Mouse (Mus musculus): ENCODE results near the gene Clec2l. TPM values are rescaled to one million over a fixed set of nuclear protein-coding genes. Genes with fewer than 3 reads are reported as not detected.

Gene Clec2l
- polyA plus RNA-seq, 1 experiment: not detected

DNA sequence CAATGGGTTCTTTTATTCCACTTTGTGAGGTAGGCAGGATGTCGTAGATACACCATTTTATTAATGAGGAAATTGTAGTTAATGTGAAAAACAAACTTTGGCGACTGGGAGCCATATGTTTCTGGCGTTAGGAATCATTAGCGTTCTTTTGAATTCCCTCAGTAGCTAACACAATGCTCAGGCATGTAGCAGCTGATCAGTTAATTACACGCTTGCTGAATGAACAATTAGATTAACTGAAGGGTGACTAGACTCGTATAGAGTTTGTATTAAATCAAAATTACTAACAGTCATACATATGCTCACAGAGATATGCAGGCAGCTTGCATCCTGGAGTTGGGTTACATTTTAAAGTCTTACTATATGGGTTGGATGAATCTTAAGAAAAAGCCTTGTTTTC, 56.4 kb downstream of the Clec2l start:
- Histone ChIP-seq H3K4me3 (ENCODE audit: insufficient read depth, low read depth, low read length) (no peak overlapping the region), H3K27ac (replicated peaks; ENCODE audit: low read depth, low read length) (no peak overlapping the region), H3K4me1 (ENCODE audit: control insufficient read depth, insufficient read depth, insufficient read length, low read length) (no peaks in the 10 kb centered on the region)

DNA sequence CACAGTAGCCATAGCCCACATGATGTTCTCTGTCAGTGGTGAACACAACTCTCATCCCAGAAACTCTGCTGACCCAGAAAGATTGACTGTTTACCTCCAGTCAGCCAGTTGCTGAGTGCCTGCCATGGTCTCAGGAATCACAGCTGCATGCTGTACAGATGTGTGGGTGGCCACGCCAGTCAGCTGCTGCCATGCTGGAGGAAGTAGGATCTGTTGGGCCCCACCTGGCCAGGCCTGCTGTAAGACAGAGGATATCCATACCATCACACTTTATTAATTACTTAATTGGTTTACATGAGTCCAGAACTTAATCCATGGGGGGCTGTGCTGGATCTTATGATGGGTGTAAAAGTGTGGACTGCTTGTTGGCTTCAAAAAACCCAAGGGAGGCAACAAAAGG, 58.5 kb downstream of the Clec2l start:
- no peaks in the 10 kb centered on the region for H3K4me1 ChIP-seq (ENCODE audit: control insufficient read depth, insufficient read depth, insufficient read length, low read length)
- H3K27ac ChIP-seq (replicated peaks; ENCODE audit: low read depth, low read length): no peak overlapping the region
- no peak overlapping the region for H3K4me3 ChIP-seq (ENCODE audit: insufficient read depth, low read depth, low read length)

GRCm38 (mm10) chr6:38725515-38725914, 62.6 kb downstream of the Clec2l start:
- no peaks in the 10 kb centered on the region for H3K4me1 ChIP-seq (ENCODE audit: control insufficient read depth, insufficient read depth, insufficient read length, low read length)
- H3K27ac ChIP-seq (replicated peaks; ENCODE audit: low read depth, low read length): no peak overlapping the region
- no peak overlapping the region for H3K4me3 ChIP-seq (ENCODE audit: insufficient read depth, low read depth, low read length)

Other genes with a start within 250 kb of the Clec2l start
- gene Ubn2, start 229.1 kb upstream of the Clec2l start, polyA plus RNA-seq (2012; ENCODE audit: insufficient read depth, insufficient read length, missing spikeins): 3.9 and 6.8 TPM in 2 replicates
- gene Fmc1, start 129.6 kb upstream of the Clec2l start, polyA plus RNA-seq (2012; ENCODE audit: insufficient read depth, insufficient read length, missing spikeins): 500 and 513 TPM in 2 replicates
- 68.4 and 83.5 TPM in 2 replicates for gene Luc7l2, start 111.7 kb upstream of the Clec2l start, polyA plus RNA-seq (2012; ENCODE audit: insufficient read depth, insufficient read length, missing spikeins)
- gene Klrg2, start 25.8 kb upstream of the Clec2l start, polyA plus RNA-seq (2012; ENCODE audit: insufficient read depth, insufficient read length, missing spikeins): 1.3 TPM in 1 of 2 replicates, not detected in the other
- 1.4 and 1.8 TPM in 2 replicates for gene Tbxas1, start 212.3 kb downstream of the Clec2l start, polyA plus RNA-seq (2012; ENCODE audit: insufficient read depth, insufficient read length, missing spikeins)
- gene Hipk2, start 213.1 kb downstream of the Clec2l start, polyA plus RNA-seq (2012; ENCODE audit: insufficient read depth, insufficient read length, missing spikeins): 23.7 and 63.9 TPM in 2 replicates